Mouse (Mus musculus) ES-E14 (cell line): ENCODE data around the gene Tff2.

ENCODE experiments used
- ZC3H11A ChIP-seq: IDR thresholded peaks from 2 replicates; pipeline ENCODE4 v1.6.1; 2012; ENCODE audit warnings: low read depth, mild to moderate bottlenecking, inconsistent platforms, low read length, borderline replicate concordance
- ZNF384 ChIP-seq: IDR thresholded peaks from 2 replicates; pipeline ENCODE4 v1.6.1; 2012; ENCODE audit warnings: low read depth, low read length, inconsistent platforms

DNA sequence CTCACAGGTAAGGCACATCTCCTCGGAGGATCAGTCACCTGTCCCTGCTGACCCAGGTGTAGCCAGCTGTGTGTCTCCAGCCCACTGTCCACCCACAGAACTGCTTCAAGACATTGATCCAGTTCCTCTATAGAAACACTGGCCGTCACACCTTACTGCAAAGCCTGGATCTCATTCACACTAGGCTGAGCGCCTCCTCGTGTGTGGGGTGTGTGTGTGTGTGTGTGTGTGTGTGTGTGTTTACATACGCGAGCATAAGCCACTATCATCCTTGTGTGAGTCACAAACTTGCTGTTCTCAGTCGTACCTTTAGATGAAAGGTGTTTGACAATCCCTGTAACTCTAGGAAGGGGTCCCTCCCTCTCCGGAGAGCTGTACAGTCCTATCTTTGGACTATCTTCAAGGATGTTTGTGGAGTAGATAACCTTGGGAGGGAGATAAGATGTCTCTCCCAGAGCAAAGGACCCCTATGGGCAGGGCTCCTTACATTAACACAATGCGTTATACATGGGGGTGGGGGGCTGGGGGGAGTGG is 9.0 kb upstream of the Tff2 start:
- TF ChIP-seq ZC3H11A (no peak), ZNF384 (no peak)
